Comparison of ENCODE assay signal across 29 mouse cellular contexts in genomic region chr7:49316600-49316999, GRCm38 (mm10).
DNase-seq lines count a peak whose midpoint lies in the region; ATAC-seq and TF ChIP-seq lines count a peak whose summit lies in the region.
"Had no signal": no experiment of that assay in that cellular context is flagged by ENCODE, and none has a peak within 500 bp of the region (broad histone marks: within the 10 kb centered on the region; RNA-seq: fewer than 3 reads in every experiment).

No protein-coding gene starts in this region.

- ATAC-seq in hindbrain, embryonic 13.5 days (ENCODE audit: low FRiP score): no peak
- ATAC-seq: forebrain, embryonic 13.5 days; forebrain, embryonic 16.5 days; hindbrain, embryonic 16.5 days had no signal

- peaks cover 6% of the 10 kb centered on the region for H3K36me3 ChIP-seq in hindbrain, embryonic 10.5 days
- H3K36me3 ChIP-seq in hindbrain, embryonic 13.5 days: peaks cover 6% of the 10 kb centered on the region; the same call in 1 of the 2 replicates

- peaks cover 6% of the 10 kb centered on the region; the same call in 1 of the 2 replicates for H3K4me1 ChIP-seq in hindbrain, embryonic 10.5 days (replicated peaks)
- peaks cover 28% of the 10 kb centered on the region for H3K4me1 ChIP-seq in hindbrain, embryonic 13.5 days (replicated peaks)
- peaks cover 15% of the 10 kb centered on the region for H3K4me1 ChIP-seq in embryonic fibroblast, embryonic 13.5 days (ENCODE audit: control insufficient read depth, insufficient read depth, low read length)
- H3K4me1 ChIP-seq: forebrain, embryonic 10.5 days had no signal

- H3K4me3 ChIP-seq in hindbrain, embryonic 10.5 days: no peak overlapping the region
- H3K4me3 ChIP-seq in hindbrain, embryonic 13.5 days: no peak overlapping the region
- no peak overlapping the region for H3K4me3 ChIP-seq in embryonic fibroblast, embryonic 13.5 days (ENCODE audit: insufficient read depth, low read length)
- H3K4me3 ChIP-seq in layer of hippocampus, adult 2 months: no peak overlapping the region
- H3K4me3 ChIP-seq: embryonic facial prominence, embryonic 10.5 days; embryonic facial prominence, embryonic 13.5 days; forebrain, embryonic 10.5 days; forebrain, embryonic 13.5 days; heart, adult 2 months; heart, embryonic 10.5 days; heart, embryonic 13.5 days; hindbrain, embryonic 12.5 days had no signal

- no peak for TF ChIP-seq POLR2A in embryonic fibroblast, embryonic 13.5 days (IDR thresholded peaks at IDR 0.05; ENCODE audit: low read depth, low read length)

- peaks cover 7% of the 10 kb centered on the region; the same call in 1 of the 2 replicates for H3K9me3 ChIP-seq in hindbrain, embryonic 10.5 days
- no peaks in the 10 kb centered on the region for H3K9me3 ChIP-seq in hindbrain, embryonic 13.5 days
- H3K9me3 ChIP-seq: heart, embryonic 10.5 days; heart, embryonic 13.5 days had no signal

- H3K9ac ChIP-seq in hindbrain, embryonic 13.5 days: no peak overlapping the region
- H3K9ac ChIP-seq: embryonic facial prominence, embryonic 13.5 days; forebrain, embryonic 13.5 days; heart, embryonic 13.5 days; hindbrain, embryonic 12.5 days had no signal

- 80% methylated on average over 3 of the region's 3 CpGs for whole genome bisulfite sequencing in hindbrain, embryonic 10.5 days
- WGBS in hindbrain, embryonic 13.5 days: 85% methylated on average over 3 of the region's 3 CpGs

- H3K27me3 ChIP-seq in hindbrain, embryonic 10.5 days (ENCODE audit: insufficient read depth, poor library complexity, severe bottlenecking): no peaks in the 10 kb centered on the region
- no peaks in the 10 kb centered on the region for H3K27me3 ChIP-seq in hindbrain, embryonic 13.5 days
- H3K27me3 ChIP-seq: embryonic facial prominence, embryonic 13.5 days; forebrain, embryonic 13.5 days; heart, embryonic 13.5 days; hindbrain, embryonic 12.5 days had no signal

- DNase-seq in hindbrain, embryonic 10.5 days (ENCODE audit: low spot score): no peak
- peak; percentile 27 for DNase-seq in lung, postnatal 36 days
- DNase-seq in lung, postnatal 4 days: no peak
- DNase-seq in NIH3T3 (ENCODE audit: low read depth): peak; percentile 40
- DNase-seq in layer of hippocampus, adult 2 months (ENCODE audit: low spot score in 2 of 2): no peak
- DNase-seq in urinary bladder, postnatal 14 days (ENCODE audit: low spot score): no peak
- DNase-seq: adrenal gland, adult 2 months; adrenal gland, postnatal 14 days; cerebellum, adult 11 months; cerebellum, adult 2 months; cerebellum, adult 9-11 months; cerebellum, postnatal 25 days; embryo, embryonic 11 days; gastrocnemius, postnatal 10 days; gastrocnemius, postnatal 36 days; heart, adult 2 months; heart, postnatal 14 days; heart, postnatal 4 days had no signal

- TF ChIP-seq CTCF in embryonic fibroblast, embryonic 13.5 days (IDR thresholded peaks at IDR 0.05; ENCODE audit: borderline replicate concordance, insufficient read depth, low read length): no peak
- no peak for TF ChIP-seq CTCF in layer of hippocampus, adult 2 months (conservative IDR thresholded peaks at IDR 0.05)

- no peak overlapping the region for H3K4me2 ChIP-seq in hindbrain, embryonic 13.5 days
- H3K4me2 ChIP-seq: embryonic facial prominence, embryonic 13.5 days; forebrain, embryonic 13.5 days; heart, embryonic 13.5 days; hindbrain, embryonic 12.5 days had no signal

- 0 out of 2 replicates have a peak overlapping the region, but pooled peaks have one; percentile 3 for H3K27ac ChIP-seq in hindbrain, embryonic 10.5 days
- H3K27ac ChIP-seq in hindbrain, embryonic 13.5 days: no peak overlapping the region
- peak overlapping the region; percentile 32; the same call in 1 of the 2 replicates for H3K27ac ChIP-seq in embryonic fibroblast, embryonic 13.5 days (ENCODE audit: insufficient read depth, low read length)
- H3K27ac ChIP-seq in layer of hippocampus, adult 2 months: no peak overlapping the region
- H3K27ac ChIP-seq: embryonic facial prominence, embryonic 10.5 days; embryonic facial prominence, embryonic 13.5 days; forebrain, embryonic 10.5 days; forebrain, embryonic 13.5 days; heart, adult 2 months; heart, embryonic 10.5 days; heart, embryonic 13.5 days; hindbrain, embryonic 12.5 days had no signal

Comparison
In these comparisons a context has a peak if more than half of its experiments do, and no peak if none do; other contexts are left out.
1. DNase-seq: peak in lung, postnatal 36 days (single experiment) and NIH3T3 (single experiment); none in hindbrain, embryonic 10.5 days (single experiment), lung, postnatal 4 days (0 of 2), layer of hippocampus, adult 2 months (0 of 2) and urinary bladder, postnatal 14 days (single experiment).
2. H3K27ac ChIP-seq: peak in hindbrain, embryonic 10.5 days (single experiment) and embryonic fibroblast, embryonic 13.5 days (single experiment); none in hindbrain, embryonic 13.5 days (single experiment) and layer of hippocampus, adult 2 months (single experiment).